Mouse (Mus musculus): ENCODE data around the gene Zcchc14.
A peak's percentile ranks its signal among the peaks of the same experiment; 100 is the strongest.

The Zcchc14 gene

DNA sequence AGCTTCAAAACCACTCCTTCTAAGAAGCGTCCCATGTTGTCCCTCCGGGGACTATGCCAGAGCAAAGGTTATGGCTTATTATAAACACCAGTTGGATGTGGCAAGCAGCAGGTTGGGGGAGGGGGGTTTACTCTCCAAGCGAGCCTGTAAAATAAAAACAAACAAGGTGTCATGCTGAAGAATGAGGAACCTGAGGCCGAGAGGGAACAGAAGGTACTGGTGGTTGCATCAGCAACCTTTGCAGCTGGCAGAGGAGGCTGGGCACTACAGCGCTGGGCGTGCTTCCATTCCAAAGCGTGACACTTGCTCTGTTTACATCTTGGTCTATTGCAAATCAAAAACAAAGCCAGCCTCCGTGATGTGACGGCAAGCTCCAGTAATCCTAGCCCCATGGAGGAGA, 72.2 kb downstream of the Zcchc14 start:
- no peak for DNase-seq

DNA sequence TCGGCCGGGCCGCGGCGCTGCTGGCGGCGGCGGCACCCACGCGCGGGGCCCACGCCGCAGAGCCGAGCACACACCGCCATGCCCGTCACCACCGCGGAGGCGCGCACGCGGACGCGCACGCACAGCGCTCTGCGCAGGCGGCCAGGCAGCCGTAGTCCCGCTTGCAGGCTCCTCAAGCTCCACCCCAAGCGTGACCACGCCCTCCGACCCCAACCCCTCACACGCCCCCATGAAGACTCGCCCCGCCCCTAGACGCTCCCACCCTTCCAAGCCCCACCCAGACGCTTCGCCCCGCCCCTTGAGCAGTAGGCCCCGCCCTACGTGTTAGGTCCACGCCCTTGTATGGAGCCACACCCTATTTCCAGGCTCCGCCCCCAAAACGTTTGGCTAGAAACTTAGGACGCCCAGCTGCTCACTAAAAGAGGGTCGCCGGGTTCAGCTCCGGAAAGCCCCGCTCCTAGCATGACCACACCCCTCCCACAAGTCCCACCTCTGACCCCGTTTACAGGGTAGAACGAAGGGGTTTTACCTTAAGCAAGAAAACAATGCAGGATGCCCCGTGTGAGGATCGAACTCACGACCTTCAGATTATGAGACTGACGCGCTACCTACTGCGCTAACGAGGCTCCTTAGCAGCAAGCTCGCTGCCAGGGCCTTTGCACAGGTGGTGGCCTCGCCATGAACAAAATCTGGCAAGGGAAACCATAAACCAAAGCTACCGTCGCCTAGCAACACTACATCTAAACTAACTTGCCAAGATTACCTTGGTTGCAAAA, 73.8 kb downstream of the Zcchc14 start, which contains the start of gene Fbxo31:
Gene Fbxo31 (minus strand): TSS at position 131 of the 776 bp plus-strand sequence.
- DNase-seq = peak; percentile 93 to 94

DNA sequence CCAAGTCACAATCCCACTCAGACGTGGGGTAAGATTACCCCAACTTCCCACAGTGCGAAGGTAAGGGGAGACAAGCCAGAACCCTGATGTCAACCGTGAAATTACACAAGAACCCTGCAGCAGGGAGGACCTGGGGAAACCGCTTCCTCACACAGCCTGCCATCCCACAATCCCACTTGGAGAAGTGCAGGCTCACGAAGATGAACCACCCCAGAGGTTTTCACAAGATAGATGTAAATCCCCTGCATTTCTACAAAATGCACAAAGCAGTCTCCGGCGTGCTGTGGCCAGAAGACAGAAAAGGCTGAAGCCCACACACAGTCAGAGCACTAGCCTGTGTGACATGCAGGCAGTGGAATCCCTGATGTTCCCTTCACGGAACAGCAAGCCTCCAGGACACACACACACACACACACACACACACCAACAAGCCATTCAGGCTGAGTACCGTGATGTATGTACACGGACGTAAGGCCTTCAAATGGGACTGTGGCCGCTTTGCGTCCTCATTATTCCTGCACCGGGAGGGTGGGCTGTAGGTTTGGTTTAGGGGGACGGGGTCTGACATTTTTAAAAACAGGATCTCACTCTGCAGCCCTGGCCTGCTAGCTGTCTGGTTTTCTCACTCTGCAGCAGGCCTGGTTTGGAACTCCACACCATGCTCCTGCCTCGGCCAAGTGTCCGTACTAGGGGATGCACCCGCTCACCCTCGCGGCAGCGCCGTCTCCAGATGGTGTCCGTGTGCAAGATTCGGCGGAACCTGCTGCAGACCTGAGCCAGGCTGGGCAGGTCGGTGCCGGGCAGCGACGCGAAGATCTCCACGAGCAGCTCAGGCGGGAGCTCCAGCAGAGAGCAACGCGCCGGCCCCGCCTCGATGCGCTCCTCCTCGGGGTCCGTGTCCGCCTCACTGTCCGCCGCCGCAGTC, 74.7 kb downstream of the Zcchc14 start:
- no peak for DNase-seq

DNA sequence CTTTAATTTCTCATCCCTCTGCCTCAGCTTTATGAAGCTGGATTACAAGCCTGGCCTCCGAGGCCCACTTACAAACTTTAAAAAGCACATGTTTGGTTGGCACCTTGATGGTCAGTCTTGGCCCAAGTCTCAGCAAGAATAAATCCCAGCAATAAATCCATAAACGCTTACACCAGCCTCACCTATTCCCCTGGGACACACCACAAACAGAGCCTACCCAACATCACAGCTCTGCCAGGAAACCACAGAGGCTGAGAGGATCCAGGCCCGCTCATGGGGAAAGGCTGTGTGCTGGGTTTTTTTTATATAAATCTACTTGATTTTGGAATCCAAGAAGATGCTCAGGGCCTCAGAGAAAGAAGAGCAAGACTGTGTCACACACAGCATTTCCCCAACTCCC, 77.0 kb downstream of the Zcchc14 start:
- DNase-seq = no peak

DNA sequence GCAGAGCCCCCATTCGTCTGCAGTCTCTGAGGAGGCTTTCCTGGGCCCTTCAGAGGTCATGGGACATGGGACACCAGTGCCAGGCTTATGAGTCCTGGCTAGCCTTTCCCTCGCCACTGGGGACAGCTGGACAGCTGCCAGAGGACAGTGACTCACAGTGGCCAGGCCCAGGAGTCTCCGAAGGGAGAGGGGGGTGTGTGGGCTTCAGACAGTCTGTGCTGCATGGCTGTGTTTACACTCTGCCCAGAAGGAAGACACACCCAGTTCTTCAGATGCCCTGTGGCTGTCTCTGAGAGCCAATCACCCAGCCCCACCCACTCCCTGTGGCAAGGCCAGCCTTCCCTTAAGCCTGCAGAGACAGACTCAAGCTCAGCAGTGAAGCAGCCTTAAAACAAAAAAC, 79.4 kb downstream of the Zcchc14 start:
- peak; percentile 70 to 73 for DNase-seq

DNA sequence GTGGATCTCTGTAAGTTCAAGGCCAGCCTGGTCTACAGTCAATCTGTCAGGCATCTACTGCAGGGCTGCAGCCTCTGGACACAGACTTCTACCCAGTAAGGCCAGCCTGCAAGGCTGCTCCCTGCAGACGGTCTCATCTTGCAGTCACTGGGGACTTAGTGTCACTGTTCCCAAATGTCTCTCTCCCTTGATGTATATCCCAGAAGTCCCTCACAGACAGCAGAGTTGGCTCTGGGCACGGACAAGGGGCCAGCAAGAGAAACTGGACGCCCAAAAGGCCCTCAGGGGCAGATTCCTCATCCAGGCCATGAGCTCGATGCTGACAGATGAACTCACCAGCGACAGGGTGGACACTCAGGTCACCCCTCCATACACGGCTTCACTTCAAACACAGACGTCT, 80.6 kb downstream of the Zcchc14 start:
- DNase-seq = no peak

DNA sequence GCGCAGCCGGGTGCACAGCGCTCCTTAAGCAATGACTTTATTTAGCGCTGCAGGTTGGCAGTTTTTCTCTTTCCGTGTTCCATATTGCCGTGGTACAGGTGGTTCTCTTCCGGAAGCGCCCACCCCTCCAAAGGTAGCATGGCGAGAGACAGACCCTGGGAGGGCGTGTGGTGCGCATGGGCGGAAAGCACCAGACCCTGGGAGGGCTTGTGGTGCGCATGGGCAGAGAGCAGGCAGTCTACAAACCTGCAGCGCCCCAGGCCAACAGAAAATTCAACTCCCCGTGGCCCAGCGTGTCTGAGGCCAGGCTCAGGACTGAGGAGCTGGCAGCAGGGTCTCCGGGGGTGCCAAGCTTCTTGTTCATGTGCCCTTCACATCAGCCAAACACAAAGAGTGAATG, 81.9 kb downstream of the Zcchc14 start:
- DNase-seq = no peak

DNA sequence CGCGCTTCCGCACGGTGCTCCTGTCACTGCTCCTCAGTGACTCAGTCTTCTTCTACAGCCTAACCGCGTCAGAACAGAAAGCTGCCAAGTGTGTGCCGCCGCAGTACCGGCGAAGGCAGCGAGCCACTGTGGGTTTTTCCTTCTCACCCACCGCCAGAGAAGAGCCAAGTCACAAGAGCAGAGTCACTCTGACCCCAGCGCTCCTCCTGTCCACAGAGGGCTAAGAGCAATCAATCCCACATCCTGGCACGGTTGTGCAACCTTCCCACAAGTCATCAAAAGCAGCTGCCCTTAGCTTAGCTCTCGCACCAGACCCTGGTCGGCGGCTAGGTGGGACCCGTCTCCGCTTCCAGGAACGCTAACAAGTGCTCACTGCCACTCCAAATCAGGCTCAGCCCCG, 82.4 kb downstream of the Zcchc14 start:
- no peak for DNase-seq

DNA sequence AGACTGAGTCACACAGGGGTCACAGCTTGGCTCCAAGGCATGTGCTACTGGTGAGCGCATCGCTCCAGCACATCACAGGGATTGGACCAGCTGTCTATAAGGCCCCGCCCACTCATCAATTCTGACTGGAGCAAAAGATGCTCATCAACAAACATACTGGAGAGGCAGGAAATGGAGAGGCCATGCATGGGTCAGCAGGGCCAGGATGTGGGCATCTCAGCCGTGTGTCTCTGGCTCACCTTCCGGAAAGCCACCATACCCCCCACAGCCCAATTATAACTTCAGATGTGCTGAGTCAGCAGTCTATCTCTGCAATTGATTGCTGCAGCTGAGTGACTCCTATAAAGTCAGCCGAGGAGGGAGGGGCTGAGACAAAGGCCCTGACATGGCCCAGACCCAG, 84.4 kb downstream of the Zcchc14 start:
- DNase-seq = no peak

DNA sequence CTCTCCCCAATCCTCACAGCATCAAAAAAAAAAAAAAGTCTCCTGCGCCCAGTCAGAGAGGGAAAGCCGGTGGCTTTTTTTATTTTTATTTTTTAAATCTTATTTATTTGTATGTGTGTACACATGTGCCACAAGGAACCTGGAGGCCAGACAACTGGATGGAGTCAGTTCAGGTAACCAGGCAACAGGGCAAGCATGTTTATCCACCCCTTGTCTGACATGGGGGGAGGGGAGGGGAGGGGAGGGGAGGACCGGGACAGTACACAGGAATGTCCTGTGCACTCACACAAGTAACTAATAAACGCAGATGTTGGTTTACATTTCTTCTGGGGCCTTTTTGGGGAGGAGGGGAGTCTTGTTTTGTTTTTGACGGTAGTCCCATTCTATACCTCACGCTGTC, 89.0 kb downstream of the Zcchc14 start:
- no peak for DNase-seq

DNA sequence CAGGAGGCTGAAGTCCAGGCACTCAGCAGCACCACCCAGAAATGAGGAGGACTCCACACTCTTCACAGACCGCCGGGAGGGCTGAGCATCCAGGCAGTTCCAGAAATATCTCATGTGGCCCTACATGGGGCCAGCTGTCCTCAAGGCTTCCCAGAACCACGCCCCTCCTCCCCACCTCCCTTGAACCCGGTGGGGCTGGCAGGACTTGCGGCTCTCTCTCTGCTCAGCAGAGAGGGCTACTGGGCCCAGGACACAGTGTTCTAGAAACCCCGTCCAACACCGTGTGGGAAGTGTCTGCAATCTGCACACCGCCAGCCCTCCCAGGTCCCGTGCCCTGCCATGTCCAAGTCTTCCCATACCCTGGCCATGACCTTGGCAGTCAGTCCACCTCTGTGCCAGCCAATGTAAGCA, 89.8 kb downstream of the Zcchc14 start:
- peak; percentile 74 to 77 for DNase-seq

DNA sequence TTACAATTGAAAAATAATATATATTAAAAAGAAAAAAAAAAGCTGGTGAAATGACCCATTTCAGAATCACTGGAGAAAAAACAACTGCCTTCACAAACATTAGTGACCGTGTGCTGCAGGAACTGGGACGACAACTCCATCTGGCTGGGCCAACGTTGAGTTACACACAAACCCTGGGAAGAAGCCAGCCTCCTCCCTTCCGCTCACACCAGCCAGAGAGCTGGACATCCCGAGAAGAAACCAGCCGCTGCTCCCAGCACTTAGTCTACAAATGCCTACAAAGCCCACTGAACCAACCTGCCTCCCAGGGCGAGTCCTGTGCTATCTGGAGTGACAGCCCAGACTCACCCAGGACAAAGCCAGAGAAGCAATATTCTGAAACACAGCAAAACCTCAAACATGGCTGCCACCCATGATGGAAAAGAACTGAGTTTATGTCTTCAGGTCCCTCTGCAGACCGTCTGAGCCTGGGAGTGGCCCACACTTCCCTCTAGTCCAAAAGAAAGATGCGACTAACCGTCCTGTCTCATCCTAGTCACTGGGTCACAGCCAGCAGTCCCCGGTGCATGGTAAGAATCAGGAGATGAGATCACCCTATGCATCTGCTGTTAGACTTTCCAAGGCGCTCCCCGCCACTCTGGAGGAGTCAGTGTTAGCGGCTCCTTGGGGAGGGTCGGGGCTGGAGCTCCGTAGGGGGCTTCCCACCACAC, 90.9 kb downstream of the Zcchc14 start:
- peak; percentile 63 to 64 for DNase-seq

DNA sequence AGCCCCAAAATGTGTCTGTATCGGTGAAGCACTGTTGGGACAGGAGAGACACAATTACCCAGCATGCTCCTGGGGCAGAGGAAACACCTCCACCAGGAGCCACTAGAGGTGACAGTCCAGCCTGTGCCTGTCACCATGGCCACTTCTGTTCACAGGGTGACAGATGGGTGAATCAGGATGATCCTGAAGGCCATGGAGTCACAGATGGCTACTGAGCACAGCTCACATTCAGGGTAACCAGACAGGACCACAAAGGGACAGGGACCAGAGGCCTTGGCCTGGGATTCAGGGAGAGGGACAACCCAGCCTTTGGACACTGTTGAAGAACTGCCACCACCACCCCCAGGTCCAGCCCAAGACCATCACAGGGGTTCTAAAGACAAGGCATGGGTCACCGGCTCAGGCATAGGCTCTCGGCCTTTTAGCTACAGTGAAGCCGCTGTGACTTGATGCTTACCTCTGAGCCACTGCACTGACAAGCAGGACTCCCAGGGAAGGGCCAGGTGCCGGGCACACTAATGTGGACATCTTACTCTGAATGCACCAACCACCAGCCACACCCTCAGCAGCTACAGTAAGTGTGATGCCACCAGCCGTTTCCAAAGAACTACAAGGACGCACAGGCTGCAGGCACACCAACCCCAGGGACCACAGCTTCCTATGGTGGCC, 92.1 kb downstream of the Zcchc14 start:
- no peak for DNase-seq

DNA sequence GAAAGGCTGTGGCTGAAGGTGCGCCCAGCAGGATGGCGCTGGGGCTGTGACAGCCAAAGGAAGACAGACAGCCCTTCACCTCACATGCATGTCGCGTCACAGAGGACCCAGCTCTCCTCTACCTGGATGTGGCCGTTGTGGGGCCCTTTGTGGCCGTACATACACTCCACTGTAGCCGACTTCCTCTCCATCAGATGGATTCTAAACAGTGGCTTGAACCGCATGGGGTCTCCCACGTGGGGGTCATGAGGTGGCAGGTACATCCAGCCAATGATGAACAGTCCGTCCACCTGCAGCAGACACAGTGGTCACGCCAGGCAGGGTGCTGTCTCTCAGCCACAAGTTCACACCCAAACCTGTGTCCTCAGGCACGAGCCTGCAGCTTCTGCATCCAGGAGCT, 92.9 kb downstream of the Zcchc14 start:
- no peak for DNase-seq

DNA sequence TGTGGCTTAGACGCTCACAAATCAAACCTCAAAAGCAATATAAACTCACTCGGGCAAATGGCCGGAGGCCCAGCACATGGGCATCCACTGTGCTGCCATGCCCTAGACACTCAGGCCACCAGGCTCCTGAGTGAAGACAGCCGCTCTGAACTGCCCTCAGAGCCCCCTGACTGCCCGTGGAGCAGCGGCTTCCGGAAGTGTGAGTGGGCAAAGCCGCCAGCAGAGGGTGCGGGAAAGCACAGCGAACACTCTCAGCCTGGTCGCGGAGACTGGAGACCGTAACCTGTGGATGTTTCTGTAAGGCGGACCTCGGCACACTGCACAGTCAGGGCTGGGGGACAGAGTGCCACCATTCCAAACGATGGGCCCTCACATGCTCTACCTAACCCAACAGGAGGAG, 94.2 kb downstream of the Zcchc14 start:
- DNase-seq = peak in 1 of 2 experiments; percentile 1

DNA sequence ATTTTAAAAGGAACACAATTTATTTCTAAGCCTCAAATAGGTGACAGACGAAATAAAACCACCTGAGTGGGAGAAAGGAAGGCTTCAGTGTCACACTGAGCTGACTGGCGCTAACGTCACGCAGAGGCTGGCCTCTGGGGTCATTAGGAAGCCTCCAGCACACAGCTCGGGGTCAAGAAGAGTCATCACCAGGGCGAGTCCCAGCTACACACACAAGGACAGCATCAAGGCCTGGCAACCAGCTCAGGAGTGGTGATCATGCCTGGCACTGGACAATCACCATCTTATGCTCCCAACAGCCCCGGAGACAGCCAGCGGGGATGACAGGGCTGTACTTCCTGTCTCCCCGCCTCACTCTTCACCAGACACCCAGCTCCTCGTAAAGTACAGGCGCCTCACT, 95.0 kb downstream of the Zcchc14 start:
- peak in 1 of 2 experiments; percentile 1 for DNase-seq

DNA sequence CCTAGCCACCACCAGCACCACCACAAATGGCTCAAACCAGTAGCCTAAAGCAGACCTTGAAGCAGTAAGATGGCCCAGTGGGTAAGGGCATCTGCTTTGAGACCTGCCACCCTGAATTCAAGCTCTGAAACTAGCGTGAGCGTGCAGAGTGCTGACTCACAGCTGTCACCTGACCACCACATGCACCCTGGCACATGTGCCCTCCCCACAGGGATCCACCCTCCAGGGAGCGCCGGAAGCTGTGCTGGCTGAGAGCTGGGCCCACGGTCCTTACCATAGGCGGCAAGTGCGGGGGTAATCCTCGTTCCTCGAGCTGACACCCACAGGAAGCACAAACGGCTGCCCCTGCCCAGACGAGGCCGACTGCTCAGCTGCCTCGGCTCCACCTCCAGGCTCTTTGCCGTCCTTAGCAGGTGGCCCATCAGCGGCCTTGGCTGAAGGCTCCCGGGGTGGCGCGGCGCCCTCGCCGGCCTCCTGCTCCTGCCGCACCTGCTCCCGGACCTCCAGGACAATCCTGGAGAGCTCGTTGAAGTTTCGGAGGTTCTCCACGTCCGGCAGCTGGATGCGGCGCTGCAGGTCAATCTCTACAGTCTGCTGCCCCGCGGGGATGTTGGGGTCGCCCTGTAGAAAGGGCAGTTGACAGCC, 98.7 kb downstream of the Zcchc14 start:
- peak in 1 of 2 experiments; percentile 1 for DNase-seq

DNA sequence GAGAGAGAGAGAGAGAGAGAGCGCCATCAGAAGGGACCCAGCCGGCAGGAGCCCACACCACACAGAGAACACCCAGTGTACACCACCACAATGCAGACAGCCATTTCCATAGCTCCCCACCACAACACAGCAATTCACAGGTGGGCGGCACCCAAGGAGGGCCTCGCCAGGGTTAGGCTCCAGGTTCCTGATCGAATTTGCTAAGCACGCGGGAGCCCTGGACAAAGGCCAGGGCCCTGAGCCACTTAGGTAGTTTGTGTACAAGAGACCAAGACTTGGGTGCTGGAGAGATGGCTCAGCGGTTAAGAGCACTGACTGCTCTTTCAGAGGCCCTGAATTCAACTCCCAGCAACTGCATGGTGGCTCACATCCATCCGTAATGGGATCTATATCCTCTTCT, 100.2 kb downstream of the Zcchc14 start:
- no peak for DNase-seq

DNA sequence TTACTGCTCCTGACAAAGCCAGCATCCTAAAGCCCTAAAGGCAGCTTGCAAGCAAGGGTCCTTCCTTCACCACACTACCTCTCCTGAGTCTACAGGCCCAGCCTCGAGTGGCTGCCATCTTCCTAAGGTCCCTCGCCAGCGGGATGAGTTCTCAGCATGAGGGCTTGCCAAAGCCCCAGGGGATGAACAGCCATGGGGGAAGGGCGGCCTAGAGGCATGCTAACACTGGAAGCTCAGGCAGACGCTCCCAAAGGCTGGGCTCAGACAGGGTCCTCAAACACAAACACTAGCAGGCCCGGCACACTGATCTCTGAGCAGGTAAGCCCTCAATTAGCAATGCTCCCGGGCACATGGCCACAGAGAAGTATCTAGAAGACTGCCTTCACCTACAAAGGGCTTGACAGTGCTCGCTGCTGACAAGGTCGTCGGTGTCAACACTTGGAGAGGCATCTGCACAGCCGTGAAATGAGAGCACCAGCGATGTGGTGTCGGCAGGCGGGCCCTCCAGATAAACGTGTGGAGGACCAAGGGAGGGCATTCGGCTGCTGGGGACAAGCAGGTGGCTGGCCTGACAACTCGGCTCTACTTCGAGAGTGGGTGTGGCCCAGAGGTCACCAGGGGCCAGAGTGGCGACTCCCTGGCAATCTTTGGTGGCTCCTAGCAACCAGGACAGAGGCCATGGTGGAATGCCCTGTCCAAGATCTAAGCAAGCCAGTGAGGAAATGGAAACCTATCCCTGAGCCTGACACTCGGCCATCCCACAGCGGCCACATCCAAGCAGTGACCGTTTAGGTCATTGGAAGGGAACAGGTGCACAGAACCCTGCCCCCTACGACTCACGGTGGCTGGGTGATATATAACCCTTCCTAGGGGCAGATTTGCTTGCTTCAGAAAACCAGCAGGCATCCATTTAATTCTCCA, 101.4 kb downstream of the Zcchc14 start:
- no peak for DNase-seq

DNA sequence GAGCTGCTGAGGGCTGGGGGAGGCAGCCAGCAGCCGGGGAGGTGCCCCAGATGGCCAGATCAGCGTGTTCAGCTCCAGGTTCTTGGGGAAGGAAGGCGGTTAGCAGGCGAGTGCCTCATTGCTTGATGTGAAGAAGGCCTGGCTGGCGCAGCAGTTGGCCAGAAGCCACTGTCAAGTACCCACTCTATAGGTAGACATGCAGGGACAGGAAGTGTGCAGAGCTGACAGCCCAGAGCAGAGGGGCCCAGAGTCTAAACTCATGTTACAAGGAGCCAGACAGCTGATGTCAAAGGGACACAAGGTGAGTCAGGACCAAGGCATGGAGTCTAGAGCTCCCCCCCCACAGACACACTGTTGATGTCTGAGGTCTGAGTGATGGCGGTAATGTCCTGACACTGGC, 102.6 kb downstream of the Zcchc14 start:
- no peak for DNase-seq
